Mouse (Mus musculus) MEL (cell line): ENCODE results near the gene Cep170b.

Experiments used
- CHD2 ChIP-seq: IDR thresholded peaks from 2 replicates; pipeline ENCODE4 v1.6.1; 2011; ENCODE audit warnings: low read length, improper control_type of control experiment
- CTCF ChIP-seq, 3 experiments: IDR thresholded peaks in 2 of 3; conservative IDR thresholded peaks in 1 of 3; 2 replicates each; pipeline ENCODE4 v1.5.1; 2011 to 2012; ENCODE audit warnings: low read length in 3 of 3, low read depth in 2 of 3, mild to moderate bottlenecking in 2 of 3, improper control_type of control experiment in 1 of 3, inconsistent platforms in 1 of 3, mixed read lengths in 1 of 3, moderate library complexity in 1 of 3; ENCODE audit not compliant: control insufficient read depth in 1 of 3, insufficient read depth in 1 of 3, poor library complexity in 1 of 3, severe bottlenecking in 1 of 3
- EP300 ChIP-seq, 2 experiments: IDR thresholded peaks; 2 replicates each; pipeline ENCODE4 v1.6.1; 2011; ENCODE audit warnings: improper control_type of control experiment in 2 of 2, low read length in 2 of 2, low read depth in 1 of 2, mild to moderate bottlenecking in 1 of 2
- MYC ChIP-seq: IDR thresholded peaks from 2 replicates; pipeline ENCODE4 v1.6.1; 2011; ENCODE audit warnings: low read depth, mild to moderate bottlenecking, low read length, improper control_type of control experiment, moderate library complexity
- NELFE ChIP-seq: IDR thresholded peaks from 2 replicates; pipeline ENCODE4 v1.6.1; 2011; ENCODE audit warnings: low read depth, low read length, improper control_type of control experiment
- POLR2A ChIP-seq, 2 experiments: IDR thresholded peaks; 2 replicates each; pipeline ENCODE4 v1.6.1; 2011 to 2012; ENCODE audit warnings: low read length in 2 of 2, mild to moderate bottlenecking in 2 of 2, control low read depth in 1 of 2, improper control_type of control experiment in 1 of 2, low read depth in 1 of 2, moderate library complexity in 1 of 2; ENCODE audit not compliant: control insufficient read depth in 1 of 2, insufficient read depth in 1 of 2, poor library complexity in 1 of 2
- RAD21 ChIP-seq: IDR thresholded peaks from 2 replicates; pipeline ENCODE4 v1.6.1; 2011; ENCODE audit warnings: mild to moderate bottlenecking, low read depth, low read length, improper control_type of control experiment
- TAL1 ChIP-seq: IDR thresholded peaks from 2 replicates; pipeline ENCODE4 v1.6.1; 2012; ENCODE audit warnings: mild to moderate bottlenecking, inconsistent platforms, low read length, moderate library complexity, mixed read lengths
- USF1 ChIP-seq: IDR thresholded peaks from 2 replicates; pipeline ENCODE4 v1.6.1; 2014; ENCODE audit warnings: low read depth, mild to moderate bottlenecking, inconsistent platforms, low read length, improper control_type of control experiment, moderate library complexity
- USF2 ChIP-seq, 2 experiments: IDR thresholded peaks; 2 replicates each; pipeline ENCODE4 v1.6.1; 2011 to 2012; ENCODE audit warnings: improper control_type of control experiment in 2 of 2, low read length in 2 of 2, borderline replicate concordance in 1 of 2, inconsistent platforms in 1 of 2, low read depth in 1 of 2, mild to moderate bottlenecking in 1 of 2; ENCODE audit not compliant: insufficient read depth in 1 of 2

- TF ChIP-seq MYC, result no peak
- no peak for TF ChIP-seq CTCF (IDR thresholded peaks at IDR 0.05 in 2 of 3, conservative IDR thresholded peaks at IDR 0.05 in 1 of 3; ENCODE audit: control insufficient read depth in 1 of 3, insufficient read depth in 1 of 3, low read depth in 2 of 3, low read length in 3 of 3, poor library complexity in 1 of 3, severe bottlenecking in 1 of 3)
- no peak for TF ChIP-seq EP300 (IDR thresholded peaks at IDR 0.05; ENCODE audit: low read depth in 1 of 2, low read length in 2 of 2)
- no peak for TF ChIP-seq POLR2A (IDR thresholded peaks at IDR 0.05; ENCODE audit: control insufficient read depth in 1 of 2, insufficient read depth in 1 of 2, low read depth in 1 of 2, low read length in 2 of 2, poor library complexity in 1 of 2)
- TF ChIP-seq CHD2, result no peak
- no peak for TF ChIP-seq USF1
- TF ChIP-seq NELFE, result no peak
- no peak for TF ChIP-seq USF2 (IDR thresholded peaks at IDR 0.05; ENCODE audit: borderline replicate concordance in 1 of 2, insufficient read depth in 1 of 2, low read depth in 1 of 2, low read length in 2 of 2)
- no peak for TF ChIP-seq TAL1
- TF ChIP-seq RAD21, result no peak
Measured at GRCm38 (mm10) chr12:112732591-112732990, 12.3 kb downstream of the Cep170b start.
